Mouse (Mus musculus) heart, embryonic 15.5 days (tissue): ENCODE measurements at regions not wholly inside any gene's neighbourhood (a gene's known extent, or its start where the extent isn't known, plus 50 kb on each side); places are given as distances from the start of the nearest gene placed in this dataset.

Experiments
- ATAC-seq: fragments of 200-750 bp; cut with Nextera tagmentation; replicated peaks from 2 replicates; pipeline ENCODE4 v1.8.0; 2017; ENCODE audit warnings: low read depth, moderate TSS enrichment; ENCODE audit not compliant: insufficient number of reproducible peaks, insufficient read depth, low FRiP score
- H3K27ac ChIP-seq: fragments of 300-500 bp; sonication (generic); 2 replicates; pipeline ENCODE4 v1.5.1; 2015; ENCODE audit warnings: mild to moderate bottlenecking, inconsistent platforms
- H3K27me3 ChIP-seq: fragments of 300-500 bp; sonication (generic); 2 replicates; pipeline ENCODE4 v1.6.1; 2015; ENCODE audit warnings: inconsistent platforms
- H3K36me3 ChIP-seq: fragments of 300-500 bp; sonication (generic); 2 replicates; pipeline ENCODE4 v1.6.1; 2015; ENCODE audit warnings: mild to moderate bottlenecking, inconsistent platforms
- H3K4me1 ChIP-seq: fragments of 300-500 bp; sonication (generic); replicated peaks from 2 replicates; pipeline ENCODE4 v1.6.1; 2015; ENCODE audit warnings: inconsistent platforms
- H3K4me2 ChIP-seq: fragments of 300-500 bp; sonication (generic); 2 replicates; pipeline ENCODE4 v1.6.1; 2015; ENCODE audit warnings: inconsistent platforms, mild to moderate bottlenecking, moderate library complexity
- H3K4me3 ChIP-seq: fragments of 300-500 bp; sonication (generic); 2 replicates; pipeline ENCODE4 v1.5.1; 2015; ENCODE audit warnings: mild to moderate bottlenecking, inconsistent platforms
- H3K9ac ChIP-seq: fragments of 300-500 bp; sonication (generic); 2 replicates; pipeline ENCODE4 v1.6.1; 2015; ENCODE audit warnings: mild to moderate bottlenecking, inconsistent platforms
- H3K9me3 ChIP-seq: fragments of 300-500 bp; sonication (generic); replicated peaks from 2 replicates; pipeline ENCODE4 v1.6.1; 2016; ENCODE audit warnings: inconsistent platforms
- WGBS: fragments of 180-500 bp; shearing (Covaris S2); methylation state at CpG from one replicate; pipeline ENCODE4 v1.1.7; 2015; ENCODE audit warnings: mixed read lengths; 5-methylcytosine and 5-hydroxymethylcytosine counted together

DNA sequence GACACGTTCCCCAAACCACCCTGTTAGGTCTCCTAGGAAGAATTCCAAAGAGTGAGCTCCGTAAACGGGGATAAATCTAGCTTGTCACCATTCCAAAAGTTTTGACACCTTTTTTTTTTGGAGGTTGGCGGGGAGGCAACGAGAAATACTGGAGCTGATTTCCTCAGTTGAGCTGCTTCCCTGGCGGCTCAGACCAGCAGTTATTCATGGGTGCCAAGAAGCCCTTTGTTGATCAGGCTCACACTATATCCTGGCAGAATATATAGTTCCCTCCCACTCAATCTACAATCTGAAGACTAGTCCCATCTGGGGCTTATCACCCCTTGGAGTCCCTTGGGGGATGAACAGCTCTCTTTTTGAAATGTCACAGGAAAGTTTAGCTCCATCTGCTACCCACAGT is 77.5 kb upstream of the Tiam2 start:
- WGBS: 48% methylated on average over 6 of the region's 6 CpGs
- Histone ChIP-seq H3K4me1 (peaks cover 42% of the 10 kb centered on the region), H3K36me3 (no peaks in the 10 kb centered on the region), H3K4me3 (no peak overlapping the region), H3K9me3 (no peaks in the 10 kb centered on the region), H3K4me2 (no peak overlapping the region), H3K9ac (no peak overlapping the region), H3K27me3 (no peaks in the 10 kb centered on the region), H3K27ac (no peak overlapping the region)
- no peak for ATAC-seq

GRCm38 (mm10) chr17:3249320-3249719 is 77.1 kb upstream of the Tiam2 start:
- H3K9me3 ChIP-seq: no peaks in the 10 kb centered on the region
- H3K4me3 ChIP-seq: no peak overlapping the region
- H3K27ac ChIP-seq: no peak overlapping the region
- no peak overlapping the region for H3K4me2 ChIP-seq
- H3K9ac ChIP-seq: no peak overlapping the region
- no peaks in the 10 kb centered on the region for H3K36me3 ChIP-seq
- peaks cover 42% of the 10 kb centered on the region for H3K4me1 ChIP-seq
- ATAC-seq: no peak
- no peaks in the 10 kb centered on the region for H3K27me3 ChIP-seq
- WGBS: 55% methylated on average over 7 of the region's 7 CpGs

DNA sequence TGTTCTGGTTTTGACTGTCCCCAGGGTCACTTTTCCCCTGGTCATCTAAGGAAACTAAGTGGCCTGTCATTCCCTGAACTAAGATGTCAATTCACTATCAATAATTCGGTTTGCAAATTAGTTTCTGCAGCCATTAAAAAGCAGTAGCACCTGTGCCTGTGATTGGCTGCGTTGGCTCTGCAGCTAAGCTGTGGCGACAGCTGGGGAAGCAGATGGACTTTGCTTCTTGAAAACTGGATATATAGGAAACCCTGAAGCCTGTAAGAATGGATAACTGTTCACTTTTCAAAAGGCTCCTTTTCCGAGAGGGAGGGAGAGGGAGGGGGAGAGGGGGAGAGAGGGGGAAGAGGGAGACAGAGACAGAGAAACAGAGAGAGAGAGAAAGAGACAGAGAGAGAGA is 75.2 kb upstream of the Tiam2 start:
- 91% methylated on average over 4 of the region's 4 CpGs for whole genome bisulfite sequencing
- Histone ChIP-seq H3K4me1 (peaks cover 25% of the 10 kb centered on the region), H3K4me3 (no peak overlapping the region), H3K4me2 (no peak overlapping the region), H3K9me3 (no peaks in the 10 kb centered on the region), H3K36me3 (no peaks in the 10 kb centered on the region), H3K27me3 (no peaks in the 10 kb centered on the region), H3K9ac (no peak overlapping the region), H3K27ac (no peak overlapping the region)
- ATAC-seq: no peak

DNA sequence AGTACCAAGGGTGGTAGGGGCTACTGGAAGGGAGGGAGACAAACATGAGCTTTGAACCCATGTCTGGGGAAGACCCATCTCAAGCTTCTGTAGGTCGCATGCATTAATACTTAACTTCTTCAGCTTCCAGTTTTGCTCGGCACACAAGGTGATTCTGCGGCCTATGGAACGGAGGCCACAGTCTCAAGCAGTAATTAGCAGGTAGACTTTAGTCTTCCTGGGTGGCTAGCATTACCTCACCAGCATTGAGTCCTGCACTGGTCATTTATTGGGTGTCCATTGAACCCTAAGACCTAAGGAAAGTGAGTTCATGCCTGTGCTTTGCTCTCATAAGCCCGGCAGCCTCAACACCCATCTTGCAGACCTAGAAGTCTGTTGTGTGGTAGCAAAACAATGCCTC is 74.4 kb upstream of the Tiam2 start:
- Histone ChIP-seq H3K4me3 (no peak overlapping the region), H3K4me1 (peaks cover 17% of the 10 kb centered on the region), H3K9me3 (no peaks in the 10 kb centered on the region), H3K4me2 (no peak overlapping the region), H3K36me3 (no peaks in the 10 kb centered on the region), H3K9ac (no peak overlapping the region), H3K27ac (no peak overlapping the region), H3K27me3 (no peaks in the 10 kb centered on the region)
- ATAC-seq: no peak
- WGBS: 96% methylated on average over 5 of the region's 5 CpGs

DNA sequence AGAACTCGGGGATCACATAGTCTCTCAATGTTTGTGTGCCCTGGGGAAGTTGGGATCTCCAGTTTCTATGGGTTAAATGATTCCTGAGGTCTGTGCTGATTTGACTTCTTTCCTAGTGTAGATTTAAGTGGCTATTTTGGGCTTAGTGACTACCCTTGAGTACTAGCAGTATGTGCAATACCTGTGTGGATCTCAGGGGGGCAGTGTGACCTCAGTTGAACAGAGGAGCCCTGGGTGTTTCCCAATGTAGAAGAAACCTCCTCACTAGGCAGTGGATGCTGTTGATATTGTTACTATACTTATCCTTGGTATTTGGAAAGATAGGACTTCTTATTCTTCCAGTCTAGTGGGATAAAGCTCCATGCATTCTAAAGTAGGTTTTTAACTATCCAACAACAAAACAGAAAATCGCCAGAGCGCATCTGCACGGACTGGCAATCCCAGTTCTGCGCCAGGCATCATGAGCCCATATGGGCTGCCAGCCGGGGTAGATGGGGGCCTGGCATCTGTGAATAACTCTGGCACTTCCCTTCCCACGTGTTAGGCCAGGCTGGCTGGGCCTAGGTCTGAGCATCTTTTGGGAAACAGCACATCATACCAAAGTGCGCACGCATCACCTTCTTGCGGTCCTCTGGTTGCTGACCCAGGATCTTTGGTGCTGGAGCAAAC is 72.7 kb upstream of the Tiam2 start:
- H3K9ac ChIP-seq: no peak overlapping the region
- H3K4me1 ChIP-seq: peaks cover 13% of the 10 kb centered on the region
- 87% methylated on average over 10 of the region's 10 CpGs for WGBS
- ATAC-seq: no peak
- H3K27ac ChIP-seq: no peak overlapping the region
- no peak overlapping the region for H3K4me3 ChIP-seq
- H3K27me3 ChIP-seq: no peaks in the 10 kb centered on the region
- no peaks in the 10 kb centered on the region for H3K36me3 ChIP-seq
- H3K4me2 ChIP-seq: no peak overlapping the region
- H3K9me3 ChIP-seq: no peaks in the 10 kb centered on the region

DNA sequence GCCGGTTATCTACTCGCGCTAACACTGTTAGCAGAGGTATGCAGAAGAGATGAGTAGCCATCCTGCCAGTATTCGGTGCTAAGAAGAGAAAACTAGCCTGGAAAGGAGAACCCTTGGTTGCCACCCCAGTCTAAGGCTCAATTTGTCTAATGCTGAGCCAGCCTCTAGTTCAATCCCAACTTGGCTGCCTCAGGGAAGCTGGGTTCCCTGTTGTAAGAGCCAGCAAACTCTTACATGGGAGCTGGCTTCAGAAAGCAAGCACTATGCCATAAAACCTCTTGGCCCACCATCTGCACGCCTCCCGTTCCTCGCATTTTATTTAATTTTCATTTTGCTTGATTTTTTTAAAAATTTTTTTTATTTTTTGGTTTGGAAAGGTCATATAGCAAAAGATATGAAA is 69.6 kb upstream of the Tiam2 start:
- Histone ChIP-seq H3K4me3 (no peak overlapping the region), H3K27ac (no peak overlapping the region), H3K9ac (no peak overlapping the region), H3K9me3 (no peaks in the 10 kb centered on the region), H3K4me1 (peaks cover 2% of the 10 kb centered on the region; the same call in 1 of the 2 replicates), H3K4me2 (no peak overlapping the region), H3K27me3 (no peaks in the 10 kb centered on the region), H3K36me3 (no peaks in the 10 kb centered on the region)
- ATAC-seq: no peak
- WGBS: 89% methylated on average over 7 of the region's 7 CpGs

DNA sequence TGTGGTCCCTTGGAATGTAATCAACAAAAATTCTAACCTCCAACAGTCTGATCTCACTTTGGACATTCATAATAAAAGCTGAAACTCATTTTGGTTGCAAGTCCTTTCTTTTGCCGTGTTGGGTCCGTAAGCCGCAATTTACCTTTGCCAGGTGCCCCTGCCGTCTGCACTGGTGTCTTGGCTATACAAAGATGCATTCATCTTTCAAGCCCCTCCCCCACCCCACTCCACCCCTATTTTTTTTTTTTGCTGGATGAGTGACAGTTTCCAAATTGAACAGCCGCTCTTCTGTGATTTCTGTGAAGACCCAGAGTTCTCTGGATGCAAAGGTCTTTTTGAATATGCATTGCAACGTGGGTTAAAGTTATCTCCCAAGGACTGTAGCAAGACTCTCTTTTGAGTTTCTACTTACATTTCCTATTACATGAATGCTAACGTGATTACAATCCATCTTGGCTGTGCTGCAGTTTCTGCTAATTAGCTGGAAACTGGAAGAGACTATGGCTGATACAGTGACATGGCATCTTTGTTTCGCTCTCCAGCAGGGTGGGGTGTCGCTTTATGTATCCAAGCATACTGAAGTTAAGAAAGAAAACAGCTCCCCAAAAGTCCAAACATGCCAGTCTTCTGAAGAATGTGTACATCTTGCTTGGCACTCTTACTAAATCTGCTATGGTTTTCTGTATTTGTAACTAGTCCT is 67.4 kb upstream of the Tiam2 start:
- Histone ChIP-seq H3K9me3 (no peaks in the 10 kb centered on the region), H3K9ac (no peak overlapping the region), H3K4me3 (no peak overlapping the region), H3K36me3 (no peaks in the 10 kb centered on the region), H3K27ac (no peak overlapping the region), H3K27me3 (no peaks in the 10 kb centered on the region), H3K4me2 (no peak overlapping the region), H3K4me1 (peaks cover 2% of the 10 kb centered on the region; the same call in 1 of the 2 replicates)
- 83% methylated on average over 9 of the region's 9 CpGs for WGBS
- no peak for ATAC-seq

DNA sequence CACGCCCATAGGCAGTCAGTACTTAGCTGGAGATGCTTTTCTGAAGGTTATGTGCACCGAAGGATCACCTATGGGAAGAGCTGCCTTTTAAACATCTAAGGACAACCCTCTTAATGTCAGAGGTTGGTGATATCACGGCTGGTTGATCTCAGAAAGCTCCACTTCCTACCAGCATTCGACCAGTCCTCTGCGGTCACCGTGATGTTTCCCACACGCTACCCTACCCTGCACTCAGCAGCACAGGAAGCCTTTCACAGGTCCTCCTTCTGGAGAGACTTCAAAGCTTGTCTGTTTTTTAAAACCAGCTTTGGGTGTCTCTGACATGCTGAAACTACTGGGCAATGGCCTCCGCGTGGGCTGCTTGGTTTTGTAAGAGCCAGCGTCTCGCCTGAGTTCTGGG is 65.6 kb upstream of the Tiam2 start:
- peaks cover 2% of the 10 kb centered on the region; the same call in 1 of the 2 replicates for H3K4me1 ChIP-seq
- H3K9ac ChIP-seq: no peak overlapping the region
- no peak overlapping the region for H3K4me3 ChIP-seq
- H3K36me3 ChIP-seq: no peaks in the 10 kb centered on the region
- no peak for ATAC-seq
- H3K27me3 ChIP-seq: no peaks in the 10 kb centered on the region
- H3K4me2 ChIP-seq: no peak overlapping the region
- 78% methylated on average over 11 of the region's 11 CpGs for WGBS
- H3K27ac ChIP-seq: no peak overlapping the region
- H3K9me3 ChIP-seq: no peaks in the 10 kb centered on the region

- 32% methylated on average over 22 of the region's 22 CpGs for WGBS
- Histone ChIP-seq H3K4me1 (peaks cover 8% of the 10 kb centered on the region), H3K9ac (no peak overlapping the region), H3K9me3 (no peaks in the 10 kb centered on the region), H3K4me2 (no peak overlapping the region), H3K4me3 (no peak overlapping the region), H3K36me3 (no peaks in the 10 kb centered on the region), H3K27ac (no peak overlapping the region), H3K27me3 (no peaks in the 10 kb centered on the region)
- 0 out of 2 replicates have a peak, but pooled peaks have one; percentile 40 for ATAC-seq
Observed at GRCm38 (mm10) chr17:3273108-3274091, 53.0 kb upstream of the Tiam2 start.

GRCm38 (mm10) chr17:3274449-3275285 is 51.7 kb upstream of the Tiam2 start:
- Histone ChIP-seq H3K4me1 (peaks cover 9% of the 10 kb centered on the region), H3K4me2 (no peak overlapping the region), H3K27me3 (no peaks in the 10 kb centered on the region), H3K36me3 (no peaks in the 10 kb centered on the region), H3K4me3 (no peak overlapping the region), H3K9ac (no peak overlapping the region), H3K9me3 (no peaks in the 10 kb centered on the region), H3K27ac (no peak overlapping the region)
- no peak for ATAC-seq
- WGBS: 43% methylated on average over 14 of the region's 14 CpGs
